Mouse (Mus musculus) cerebellum, adult 8-10 months (tissue): ENCODE results near the gene Lhfp.
A peak's percentile ranks its signal among the peaks of the same experiment; 100 is the strongest.

Experiments
- DNase-seq: peaks from one replicate; pipeline ENCODE4 v3.0.0; 2022

Gene Lhfp

GRCm38 (mm10) chr3:53043206-53043780, 2.0 kb downstream of the Lhfp start:
- DNase-seq = no peak

GRCm38 (mm10) chr3:53044238-53044637, 2.9 kb downstream of the Lhfp start:
- DNase-seq = no peak

GRCm38 (mm10) chr3:53044682-53045299, 3.5 kb downstream of the Lhfp start:
- DNase-seq = no peak

GRCm38 (mm10) chr3:53045697-53046096, 4.4 kb downstream of the Lhfp start:
- DNase-seq = no peak

GRCm38 (mm10) chr3:53046371-53046770, 5.0 kb downstream of the Lhfp start:
- DNase-seq = peak; percentile 90

- DNase-seq = no peak
Measured at GRCm38 (mm10) chr3:53052385-53052784, 11.1 kb downstream of the Lhfp start.

- DNase-seq = no peak
Measured at GRCm38 (mm10) chr3:53056430-53056829, 15.1 kb downstream of the Lhfp start.

- DNase-seq = no peak
Measured at GRCm38 (mm10) chr3:53059959-53060358, 18.6 kb downstream of the Lhfp start.

GRCm38 (mm10) chr3:53063423-53064147, 22.3 kb downstream of the Lhfp start:
- no peak for DNase-seq

- DNase-seq = no peak
Measured at GRCm38 (mm10) chr3:53065267-53066094, 24.2 kb downstream of the Lhfp start.

GRCm38 (mm10) chr3:53066095-53066372, 24.7 kb downstream of the Lhfp start:
- DNase-seq = no peak

- DNase-seq = no peak
Measured at GRCm38 (mm10) chr3:53068399-53068798, 27.1 kb downstream of the Lhfp start.

- DNase-seq = no peak
Measured at GRCm38 (mm10) chr3:53074264-53074663, 32.9 kb downstream of the Lhfp start.

- DNase-seq = no peak
Measured at GRCm38 (mm10) chr3:53074761-53075160, 33.4 kb downstream of the Lhfp start.

- no peak for DNase-seq
Measured at GRCm38 (mm10) chr3:53080286-53080685, 39.0 kb downstream of the Lhfp start.

- DNase-seq = no peak
Measured at GRCm38 (mm10) chr3:53080710-53081109, 39.4 kb downstream of the Lhfp start.

- no peak for DNase-seq
Measured at GRCm38 (mm10) chr3:53083717-53084116, 42.4 kb downstream of the Lhfp start.

GRCm38 (mm10) chr3:53084806-53085205, 43.5 kb downstream of the Lhfp start:
- no peak for DNase-seq

- no peak for DNase-seq
Measured at GRCm38 (mm10) chr3:53086481-53087155, 45.3 kb downstream of the Lhfp start.

GRCm38 (mm10) chr3:53087156-53087805, 46.0 kb downstream of the Lhfp start:
- no peak for DNase-seq

- no peak for DNase-seq
Measured at GRCm38 (mm10) chr3:53089921-53090320, 48.6 kb downstream of the Lhfp start.

GRCm38 (mm10) chr3:53100210-53100609, 58.9 kb downstream of the Lhfp start:
- DNase-seq = no peak

- DNase-seq = no peak
Measured at GRCm38 (mm10) chr3:53100803-53101202, 59.5 kb downstream of the Lhfp start.
